Mouse (Mus musculus) ES-Bruce4 (cell line): ENCODE measurements around the gene Polr3b.

ENCODE experiments used
- CTCF ChIP-seq: IDR thresholded peaks from one replicate; pipeline ENCODE4 v1.8.1; 2011; ENCODE audit warnings: low read depth, low read length
- EP300 ChIP-seq: IDR thresholded peaks from 2 replicates; pipeline ENCODE4 v1.6.1; 2011; ENCODE audit warnings: low read depth, low read length; ENCODE audit not compliant: insufficient read depth
- POLR2A ChIP-seq: IDR thresholded peaks from one replicate; pipeline ENCODE4 v1.8.1; 2011; ENCODE audit warnings: low read length; ENCODE audit not compliant: insufficient read depth

- TF ChIP-seq CTCF (no peak), EP300 (no peak), POLR2A (no peak)
Observed at GRCm38 (mm10) chr10:84590956-84591355, 31.1 kb upstream of the Polr3b start.
